Mouse (Mus musculus) brain, embryonic 14.5 days (tissue): Measurements from ENCODE around the gene Zdhhc4.

ENCODE experiments used
- CTCF ChIP-seq: fragments of 200-500 bp; IDR thresholded peaks from 2 replicates; pipeline ENCODE4 v1.5.1; 2012; ENCODE audit warnings: inconsistent platforms, mild to moderate bottlenecking, moderate library complexity, borderline replicate concordance; ENCODE audit not compliant: insufficient read depth, insufficient read length; ENCODE audit errors: extremely low read depth
- POLR2A ChIP-seq: fragments of 200-500 bp; IDR thresholded peaks from 2 replicates; pipeline ENCODE4 v1.6.1; 2012; ENCODE audit warnings: mild to moderate bottlenecking, inconsistent platforms, borderline replicate concordance; ENCODE audit not compliant: poor library complexity, insufficient read depth, insufficient read length, severe bottlenecking; ENCODE audit errors: extremely low read depth

DNA sequence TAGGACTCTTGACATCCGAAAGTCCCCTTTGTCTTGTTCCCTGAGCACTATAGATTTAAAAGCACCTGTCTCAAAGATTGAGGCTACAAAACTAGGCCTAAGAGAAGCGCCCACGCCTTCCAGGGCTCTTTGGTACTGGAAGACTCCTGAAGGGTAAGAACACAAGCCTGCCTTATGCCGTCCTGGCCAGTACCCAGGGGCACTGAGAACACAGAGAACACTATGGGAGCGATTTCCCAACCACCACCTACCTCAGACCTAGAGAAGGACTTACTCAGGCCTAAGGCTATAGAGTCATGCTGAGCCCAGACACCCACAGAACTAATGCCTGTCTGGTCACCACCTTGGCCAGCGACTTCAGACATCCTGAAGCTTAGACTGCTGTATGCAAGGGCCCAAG, 62.3 kb downstream of the Zdhhc4 start:
- no peak for TF ChIP-seq CTCF
- TF ChIP-seq POLR2A: no peak
